Mouse (Mus musculus) induced T-regulatory cell, adult 2 months (primary cell): ENCODE measurements around the gene Rassf2.

Source experiments
- DNase-seq: peaks from one replicate; pipeline ENCODE4 v3.0.0-alpha.2; 2012; ENCODE audit warnings: low read depth

The Rassf2 gene

DNA sequence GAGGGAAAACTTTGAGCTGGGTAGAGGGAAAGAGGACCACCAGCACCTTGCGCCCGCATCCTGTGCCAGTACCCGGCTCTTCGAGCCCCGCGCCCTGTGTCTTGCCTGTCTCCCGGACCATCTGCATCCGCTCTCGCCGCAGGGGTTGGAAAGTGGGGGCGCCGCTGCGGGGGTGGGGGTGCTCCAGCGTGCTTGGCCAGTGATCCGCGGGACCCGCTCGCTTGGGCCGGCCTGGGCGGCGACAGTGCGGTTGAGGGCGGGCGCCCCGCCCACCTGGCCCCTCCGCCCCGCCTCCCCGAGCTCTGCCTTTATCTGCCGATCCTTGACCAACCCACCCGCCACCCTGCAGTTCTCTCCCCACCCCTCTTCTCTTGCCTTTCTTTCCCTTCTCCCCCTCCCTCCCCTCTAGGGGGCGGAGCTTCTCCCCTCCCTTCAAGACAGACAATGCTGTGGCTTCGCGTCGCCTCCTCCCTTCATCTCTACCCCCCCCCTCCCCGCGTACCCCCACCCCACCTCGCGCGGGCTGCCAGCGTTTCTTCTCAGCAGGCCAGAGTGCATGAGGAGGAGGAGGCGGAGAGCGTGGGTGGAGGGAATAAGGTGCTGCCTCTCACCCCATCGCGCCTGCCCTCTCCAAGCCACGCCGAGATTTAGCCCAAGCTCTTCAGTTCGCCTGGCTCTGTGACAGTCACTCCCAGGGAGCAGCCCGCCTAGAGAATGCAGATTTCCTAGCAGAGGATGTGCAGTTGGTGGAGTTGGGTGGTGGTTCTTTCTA, at the start of gene Rassf2:
TSS of gene Rassf2 (minus strand) at position 613 of the 772 bp plus-strand sequence.
- DNase-seq = peak; percentile 90

DNA sequence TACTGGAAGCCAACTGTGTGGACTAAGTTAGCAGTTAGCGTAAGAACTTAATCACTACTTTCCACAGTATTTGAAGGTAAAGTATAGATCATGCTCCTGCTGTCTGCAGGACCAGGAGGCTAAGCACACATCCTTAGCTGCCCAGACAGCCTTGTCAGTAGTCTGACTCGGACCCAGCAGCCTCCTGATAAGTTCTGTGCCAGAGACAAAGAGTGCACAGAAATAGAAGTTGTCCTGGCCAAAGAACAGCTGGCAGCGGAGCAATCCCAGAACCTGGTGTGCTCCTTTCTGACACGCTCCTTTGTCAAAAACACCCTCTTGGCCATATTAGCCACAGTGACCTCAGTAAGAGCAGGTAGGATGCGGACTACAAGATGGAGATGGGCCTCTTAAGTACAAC, 49.1 kb upstream of the Rassf2 start:
- no peak for DNase-seq

DNA sequence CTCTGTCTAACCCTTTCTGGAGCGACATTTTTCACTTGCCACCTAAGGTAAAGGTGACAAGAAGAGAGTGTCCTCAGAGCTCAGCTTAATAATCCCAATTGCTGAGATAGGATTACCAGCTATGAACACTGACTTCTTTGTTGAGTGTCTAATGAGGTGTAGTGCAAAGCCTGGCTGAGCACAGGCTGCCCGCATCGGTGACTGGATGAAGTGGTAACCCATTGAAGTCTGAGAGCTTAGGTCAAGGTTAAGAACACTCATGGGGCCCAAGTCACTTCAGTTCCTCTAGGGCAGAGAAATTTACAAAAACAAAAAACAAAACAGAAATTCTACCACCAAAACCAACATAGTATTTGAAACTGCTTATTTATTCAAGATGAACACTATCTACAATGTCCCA, 43.0 kb upstream of the Rassf2 start:
- no peak for DNase-seq

GRCm38 (mm10) chr2:132069985-132070735, 40.1 kb upstream of the Rassf2 start:
- no peak for DNase-seq

DNA sequence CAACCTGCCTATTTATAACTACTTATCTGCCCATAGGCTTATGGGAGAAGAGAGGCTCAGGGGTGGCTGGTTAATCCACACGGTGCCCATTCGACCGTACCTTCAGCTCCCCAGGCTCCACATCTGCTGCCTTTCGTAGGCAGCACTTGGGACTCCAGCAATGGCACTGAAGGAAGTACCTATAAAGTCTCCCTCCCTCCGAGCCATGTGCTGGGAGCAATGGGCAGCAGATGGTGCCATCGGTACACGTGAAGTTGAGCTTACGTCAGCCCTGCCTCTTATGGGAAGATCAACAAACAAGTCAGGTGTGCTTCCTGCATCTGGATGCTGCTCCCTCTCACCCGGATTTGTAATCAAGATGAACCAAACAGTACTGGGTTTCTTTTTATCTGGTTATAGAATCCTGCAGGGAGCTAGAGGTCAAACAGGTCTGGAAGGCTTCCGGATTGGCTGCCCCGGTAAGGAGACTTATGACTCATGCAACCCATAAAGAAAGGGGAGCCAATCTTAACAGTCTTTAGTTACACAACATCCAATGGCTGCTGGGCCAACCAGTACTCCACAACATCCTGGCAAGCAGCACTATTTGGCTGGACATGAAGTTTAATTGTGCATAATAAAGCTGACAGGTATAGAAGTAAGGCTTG, 34.2 kb upstream of the Rassf2 start:
- DNase-seq = no peak

GRCm38 (mm10) chr2:132063776-132064175, 33.7 kb upstream of the Rassf2 start:
- DNase-seq = no peak

- DNase-seq = no peak
These were observed 31.8 kb upstream of the Rassf2 start for GRCm38 (mm10) chr2:132061884-132062283.

GRCm38 (mm10) chr2:132059919-132060318, 29.9 kb upstream of the Rassf2 start:
- DNase-seq = no peak

DNA sequence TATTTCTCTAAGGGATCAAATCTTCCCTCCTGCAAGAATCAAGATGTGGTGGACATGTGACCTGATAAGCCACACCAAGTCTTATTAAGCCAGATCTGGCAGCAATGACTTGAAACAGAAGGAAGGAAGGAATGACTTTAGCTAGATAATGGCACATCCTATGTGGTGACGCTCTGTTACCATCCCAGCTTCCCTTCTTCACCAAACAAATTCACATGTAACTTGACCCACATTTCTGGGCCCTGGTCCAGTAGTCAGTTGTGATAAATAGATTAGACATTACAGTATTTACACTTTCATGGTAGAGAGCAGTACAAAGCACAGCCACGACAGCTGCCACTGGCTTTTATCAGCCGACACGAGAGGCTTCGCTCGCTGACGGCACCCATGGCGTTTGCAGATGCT, 25.3 kb upstream of the Rassf2 start:
- no peak for DNase-seq

DNA sequence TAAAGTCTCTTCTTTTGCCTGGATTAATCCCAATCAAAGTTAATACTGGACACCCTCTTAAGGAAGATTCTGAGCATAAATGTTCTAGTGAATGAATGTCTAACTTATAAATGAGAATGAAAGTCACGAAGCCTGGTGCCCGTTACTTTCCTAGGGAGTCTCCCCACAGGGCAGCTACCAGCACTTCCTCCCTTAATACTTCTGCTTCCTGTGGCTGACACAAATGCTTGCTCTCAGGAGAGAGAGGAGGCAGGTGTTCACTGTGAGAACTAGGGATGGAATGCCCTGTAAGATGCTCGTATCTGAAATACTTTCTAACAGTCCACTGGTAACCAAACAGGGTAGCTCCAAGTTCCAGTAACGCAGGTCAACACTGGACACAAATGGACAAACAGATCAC, 23.8 kb upstream of the Rassf2 start:
- no peak for DNase-seq

GRCm38 (mm10) chr2:132051798-132052197, 21.7 kb upstream of the Rassf2 start:
- peak; percentile 57 for DNase-seq

- no peak for DNase-seq
These were observed 19.9 kb upstream of the Rassf2 start for GRCm38 (mm10) chr2:132049921-132050320.

GRCm38 (mm10) chr2:132049491-132049890, 19.4 kb upstream of the Rassf2 start:
- no peak for DNase-seq

GRCm38 (mm10) chr2:132048143-132048772, 18.2 kb upstream of the Rassf2 start:
- no peak for DNase-seq

- no peak for DNase-seq
These were observed 17.3 kb upstream of the Rassf2 start for GRCm38 (mm10) chr2:132047364-132047763.

DNA sequence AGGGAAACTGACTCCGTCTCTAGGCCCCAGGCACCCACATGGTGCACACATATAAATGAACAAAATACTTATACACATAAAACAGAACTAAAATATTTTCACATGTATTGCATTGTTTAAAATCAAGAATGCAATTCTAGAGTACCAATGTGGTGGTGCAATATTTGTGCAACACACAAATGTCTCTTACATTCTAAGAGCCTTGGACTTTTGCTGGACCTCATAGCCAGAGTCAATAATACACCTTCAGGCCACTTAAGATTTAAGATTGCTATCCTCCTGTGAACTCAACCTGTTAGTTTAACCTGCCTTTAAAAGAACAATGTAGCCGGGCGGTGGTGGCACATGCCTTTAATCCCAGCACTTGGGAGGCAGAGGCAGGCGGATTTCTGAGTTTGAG, 16.6 kb upstream of the Rassf2 start:
- DNase-seq = no peak

DNA sequence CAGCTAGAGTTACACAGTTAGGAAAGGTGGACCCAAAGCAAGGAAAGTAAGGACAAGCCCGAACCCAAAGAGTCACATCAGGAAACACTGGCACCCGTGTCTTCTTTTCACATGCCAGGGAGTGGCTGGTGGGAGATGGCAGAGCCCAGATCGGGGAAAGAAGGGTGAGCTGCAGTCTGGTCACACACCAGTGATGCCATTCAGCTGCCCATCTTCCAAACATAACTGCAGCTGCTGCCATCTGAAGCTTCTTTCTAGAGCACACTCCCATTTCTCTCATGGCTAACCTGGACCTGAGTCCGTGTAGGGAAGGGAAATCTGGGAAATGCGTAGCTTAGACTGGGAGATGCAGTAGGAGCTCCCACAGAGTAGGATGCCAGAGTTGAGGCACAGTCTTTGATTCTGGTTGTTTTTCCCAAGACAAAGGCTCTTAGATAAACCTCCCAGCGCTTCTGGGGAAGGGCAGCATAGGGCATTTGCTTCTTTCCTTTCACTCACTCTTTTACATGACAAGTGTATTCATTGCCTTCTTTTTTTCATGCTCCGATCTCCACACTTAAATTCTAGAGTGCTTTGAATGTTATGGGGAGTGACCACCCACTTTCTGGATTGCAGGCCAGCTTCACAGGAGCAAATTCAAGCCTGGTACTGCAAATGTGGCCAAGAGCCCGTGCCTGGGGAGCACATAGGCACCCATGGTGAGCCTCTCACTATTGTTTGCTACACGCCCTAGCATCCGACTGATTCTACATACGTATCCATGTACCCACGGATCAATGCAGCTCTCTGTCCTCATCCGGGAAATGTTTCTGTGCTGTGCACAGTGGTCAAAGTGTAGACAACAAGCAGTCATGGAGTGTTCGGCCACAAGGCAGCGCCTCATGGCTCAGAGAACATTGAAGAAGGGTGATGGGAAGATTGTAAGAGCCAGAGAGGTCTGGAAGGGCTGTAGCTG, 14.5 kb upstream of the Rassf2 start:
- no peak for DNase-seq

DNA sequence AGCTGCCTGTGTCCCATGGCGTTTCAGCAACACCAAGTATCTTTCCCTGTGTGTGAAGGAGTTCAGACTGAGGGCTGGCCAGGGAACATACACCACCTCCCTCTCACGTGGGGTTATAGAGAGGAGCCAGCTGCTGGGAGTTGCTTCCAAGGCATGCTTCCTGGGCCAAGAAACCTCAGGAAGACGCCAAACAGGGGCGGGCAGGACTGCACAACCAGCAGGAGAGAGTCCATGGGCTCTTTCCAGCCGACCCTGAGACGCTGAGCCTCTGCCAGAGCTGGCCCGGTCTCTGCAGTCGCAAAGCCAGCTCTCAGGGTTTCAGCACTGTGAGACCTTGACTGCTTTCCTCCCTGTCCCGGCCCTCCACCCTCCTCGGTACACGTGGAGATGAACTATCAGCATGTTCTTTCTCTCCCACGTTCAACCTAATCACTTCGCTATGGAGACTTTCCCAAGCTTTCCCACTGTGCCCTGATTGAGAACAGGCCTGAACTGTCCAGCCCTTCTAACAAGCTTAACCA, 13.1 kb upstream of the Rassf2 start:
- no peak for DNase-seq

GRCm38 (mm10) chr2:132039894-132040293, 9.8 kb upstream of the Rassf2 start:
- peak; percentile 67 for DNase-seq

DNA sequence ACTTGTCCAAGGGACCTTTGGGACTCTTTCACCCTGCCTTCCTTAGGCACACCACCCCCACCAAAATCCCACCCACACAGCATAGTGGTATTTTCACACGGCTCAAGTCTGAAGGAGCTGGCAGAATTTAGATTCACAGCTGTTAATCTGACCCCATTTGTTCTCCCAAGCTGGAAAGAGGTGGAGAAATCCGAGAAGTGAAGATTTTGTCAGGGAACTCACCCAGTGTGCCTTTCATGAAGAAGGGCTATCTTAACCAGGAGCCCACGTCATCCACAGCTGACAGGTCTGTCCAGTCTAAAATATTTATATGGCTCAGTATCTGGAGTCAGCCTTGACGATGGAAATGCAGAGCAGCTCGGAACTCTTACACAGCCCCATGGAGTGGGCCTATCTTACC, 6.3 kb upstream of the Rassf2 start:
- DNase-seq = no peak

DNA sequence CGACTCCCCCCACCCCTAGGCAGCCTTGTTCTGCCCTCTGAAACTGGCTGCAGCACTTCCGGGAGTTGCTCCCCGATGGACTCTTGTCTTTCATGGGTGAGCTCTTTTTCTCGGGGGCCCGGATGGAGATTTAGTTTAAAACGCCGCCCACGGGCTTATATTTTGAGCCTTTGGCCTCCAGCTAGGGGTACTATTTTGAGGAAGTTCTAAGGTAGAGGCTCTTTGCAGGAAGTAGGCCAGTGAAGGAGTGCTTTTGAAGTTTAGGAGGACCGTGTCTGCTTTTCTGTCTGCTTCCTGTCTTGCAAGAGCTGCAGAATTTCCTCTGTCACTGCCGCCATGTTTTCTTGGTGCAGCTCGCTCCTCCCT, 5.4 kb upstream of the Rassf2 start:
- DNase-seq = peak; percentile 66
